Mouse (Mus musculus) stomach, postnatal 0 days (tissue): ENCODE measurements around the gene Arnt2. TPM values are rescaled to one million over a fixed set of nuclear protein-coding genes. Genes with fewer than 3 reads are reported as not detected.

Source experiments
- ATAC-seq: fragments of 200-750 bp; cut with Nextera tagmentation; 2 replicates; pipeline ENCODE4 v1.8.0; 2017; ENCODE audit not compliant: low FRiP score, low TSS enrichment
- DNase-seq: peaks from one replicate; pipeline ENCODE4 v3.0.0-alpha.2; 2016; ENCODE audit warnings: low spot score
- H3K27ac ChIP-seq: fragments of 300-500 bp; sonication (generic); replicated peaks from 2 replicates; pipeline ENCODE4 v1.5.1; 2014; ENCODE audit warnings: mild to moderate bottlenecking, control low read depth
- H3K27me3 ChIP-seq: fragments of 300-500 bp; sonication (generic); 2 replicates; pipeline ENCODE4 v1.6.1; 2014; ENCODE audit warnings: low read length; ENCODE audit not compliant: control insufficient read depth, insufficient read depth
- H3K36me3 ChIP-seq: fragments of 300-500 bp; sonication (generic); 2 replicates; pipeline ENCODE4 v1.6.1; 2014; ENCODE audit warnings: low read length, mixed read lengths; ENCODE audit not compliant: control insufficient read depth, insufficient read depth
- H3K4me1 ChIP-seq: fragments of 300-500 bp; sonication (generic); replicated peaks from 2 replicates; pipeline ENCODE4 v1.6.1; 2014; ENCODE audit warnings: antibody characterized with exemption; ENCODE audit not compliant: control insufficient read depth, insufficient read depth
- H3K4me2 ChIP-seq: fragments of 300-500 bp; sonication (generic); replicated peaks from 2 replicates; pipeline ENCODE4 v1.6.1; 2014; ENCODE audit warnings: low read depth, mild to moderate bottlenecking, control low read depth, moderate library complexity
- H3K4me3 ChIP-seq: fragments of 300-500 bp; sonication (generic); 2 replicates; pipeline ENCODE4 v1.5.1; 2014; ENCODE audit warnings: low read depth, low read length, control low read depth
- H3K9ac ChIP-seq: fragments of 300-500 bp; sonication (generic); 2 replicates; pipeline ENCODE4 v1.6.1; 2014; ENCODE audit warnings: mild to moderate bottlenecking, low read length, control low read depth, mixed read lengths
- H3K9me3 ChIP-seq: fragments of 300-500 bp; sonication (generic); 2 replicates; pipeline ENCODE4 v1.6.1; 2016; ENCODE audit warnings: low read length; ENCODE audit not compliant: control insufficient read depth
- CTCF ChIP-seq: IDR thresholded peaks from 2 replicates; pipeline ENCODE4 v1.5.1; 2016; ENCODE audit warnings: antibody characterized with exemption, low read depth, mild to moderate bottlenecking, moderate library complexity
- EP300 ChIP-seq: optimal IDR thresholded peaks from 2 replicates; pipeline ENCODE3; 2016; ENCODE audit warnings: antibody characterized with exemption
- WGBS: fragments of 180-500 bp; shearing (Covaris S2); extraction: QIAGEN DNeasy Blood & Tissue Kit; methylation state at CpG from one replicate; pipeline ENCODE4 v1.1.7; 2014; 5-methylcytosine and 5-hydroxymethylcytosine counted together
- polyA plus RNA-seq: library from polyadenylated mRNA; unstranded; fragments of >200 nt; fragmentation: Nextera tagmentation; extraction: Ambion mirVana; gene quantifications from 2 replicates; pipeline ENCODE4 v1.2.1, GENCODE M21; 2015

Arnt2 gene
- polyA plus RNA-seq, 1 experiment from 2014 or later, result 0.89 TPM

GRCm38 (mm10) chr7:84373691-84374090 lies 36.3 kb downstream of the Arnt2 start:
- ATAC-seq (no peak), DNase-seq (no peak)
- no peak overlapping the region for H3K27ac ChIP-seq
- no peaks in the 10 kb centered on the region for H3K27me3 ChIP-seq
- no peak overlapping the region for H3K4me3 ChIP-seq
- TF ChIP-seq EP300 (no peak), CTCF (no peak)
- no peak overlapping the region for H3K4me2 ChIP-seq
- H3K9me3 ChIP-seq, result no peaks in the 10 kb centered on the region
- H3K4me1 ChIP-seq, result no peaks in the 10 kb centered on the region
- no peak overlapping the region for H3K9ac ChIP-seq
- no peaks in the 10 kb centered on the region for H3K36me3 ChIP-seq
- 75% methylated on average over 4 of the region's 4 CpGs for WGBS

GRCm38 (mm10) chr7:84372871-84373270 lies 37.1 kb downstream of the Arnt2 start:
- no peaks in the 10 kb centered on the region for H3K9me3 ChIP-seq
- no peak overlapping the region for H3K4me2 ChIP-seq
- H3K4me3 ChIP-seq, result no peak overlapping the region
- H3K9ac ChIP-seq, result no peak overlapping the region
- H3K36me3 ChIP-seq, result no peaks in the 10 kb centered on the region
- no peaks in the 10 kb centered on the region for H3K4me1 ChIP-seq
- WGBS, result 86% methylated on average over 1 of the region's 1 CpGs
- DNase-seq (no peak), ATAC-seq (no peak)
- no peaks in the 10 kb centered on the region for H3K27me3 ChIP-seq
- H3K27ac ChIP-seq, result no peak overlapping the region
- TF ChIP-seq EP300 (no peak), CTCF (no peak)

- Histone ChIP-seq H3K9ac (no peak overlapping the region), H3K9me3 (no peaks in the 10 kb centered on the region), H3K27ac (no peak overlapping the region), H3K4me1 (no peaks in the 10 kb centered on the region), H3K4me3 (no peak overlapping the region), H3K27me3 (no peaks in the 10 kb centered on the region), H3K4me2 (no peak overlapping the region), H3K36me3 (no peaks in the 10 kb centered on the region)
- TF ChIP-seq CTCF (no peak), EP300 (no peak)
- 51% methylated on average over 7 of the region's 7 CpGs for WGBS
- ATAC-seq (no peak), DNase-seq (no peak)
Measured at GRCm38 (mm10) chr7:84372280-84372679, 37.7 kb downstream of the Arnt2 start.

GRCm38 (mm10) chr7:84370911-84371592 lies 38.9 kb downstream of the Arnt2 start:
- Histone ChIP-seq H3K9me3 (no peaks in the 10 kb centered on the region), H3K4me3 (no peak overlapping the region), H3K4me1 (no peaks in the 10 kb centered on the region), H3K36me3 (no peaks in the 10 kb centered on the region), H3K9ac (no peak overlapping the region), H3K27me3 (no peaks in the 10 kb centered on the region), H3K4me2 (no peak overlapping the region), H3K27ac (no peak overlapping the region)
- WGBS, result 81% methylated on average over 6 of the region's 6 CpGs
- TF ChIP-seq CTCF (no peak), EP300 (no peak)
- DNase-seq (no peak), ATAC-seq (no peak)

- Histone ChIP-seq H3K27me3 (no peaks in the 10 kb centered on the region), H3K4me1 (no peaks in the 10 kb centered on the region), H3K27ac (no peak overlapping the region), H3K4me3 (no peak overlapping the region), H3K9ac (no peak overlapping the region), H3K9me3 (no peaks in the 10 kb centered on the region), H3K36me3 (no peaks in the 10 kb centered on the region), H3K4me2 (no peak overlapping the region)
- DNase-seq (no peak), ATAC-seq (no peak)
- TF ChIP-seq EP300 (no peak), CTCF (no peak)
- 57% methylated on average over 4 of the region's 4 CpGs for WGBS
Measured at GRCm38 (mm10) chr7:84366251-84366650, 43.7 kb downstream of the Arnt2 start.

- no peak for DNase-seq
- H3K36me3 ChIP-seq, result no peaks in the 10 kb centered on the region
- H3K27me3 ChIP-seq, result no peaks in the 10 kb centered on the region
- H3K9me3 ChIP-seq, result no peaks in the 10 kb centered on the region
- H3K9ac ChIP-seq, result no peak overlapping the region
- no peak for ATAC-seq
- no peak overlapping the region for H3K4me3 ChIP-seq
- H3K4me2 ChIP-seq, result no peak overlapping the region
- no peaks in the 10 kb centered on the region for H3K4me1 ChIP-seq
- no peak overlapping the region for H3K27ac ChIP-seq
- WGBS, result 52% methylated on average over 2 of the region's 2 CpGs
- no peak for TF ChIP-seq EP300
- no peak for TF ChIP-seq CTCF
Measured at GRCm38 (mm10) chr7:84362711-84363110, 47.3 kb downstream of the Arnt2 start.
